Mouse (Mus musculus) heart, embryonic 13.5 days (tissue): Measurements from ENCODE around the gene Adgrl3. TPM values are rescaled to one million over a fixed set of nuclear protein-coding genes. Genes with fewer than 3 reads are reported as not detected.
A peak's percentile ranks its signal among the peaks of the same experiment; 100 is the strongest.

Experiments used
- ATAC-seq: fragments of 200-750 bp; cut with Nextera tagmentation; 2 replicates; pipeline ENCODE4 v1.8.0; 2017; ENCODE audit warnings: moderate TSS enrichment; ENCODE audit not compliant: insufficient number of reproducible peaks, low FRiP score, low TSS enrichment; ENCODE audit errors: extremely low read depth
- H3K27ac ChIP-seq: fragments of 300-500 bp; sonication (generic); replicated peaks from 2 replicates; pipeline ENCODE4 v1.5.1; 2015; ENCODE audit warnings: moderate library complexity, mild to moderate bottlenecking, inconsistent platforms
- H3K27me3 ChIP-seq: fragments of 300-500 bp; sonication (generic); replicated peaks from 2 replicates; pipeline ENCODE4 v1.6.1; 2015; ENCODE audit warnings: mild to moderate bottlenecking, inconsistent platforms
- H3K36me3 ChIP-seq: fragments of 300-500 bp; sonication (generic); 2 replicates; pipeline ENCODE4 v1.6.1; 2015; ENCODE audit warnings: mild to moderate bottlenecking, inconsistent platforms
- H3K4me1 ChIP-seq: fragments of 300-500 bp; sonication (generic); 2 replicates; pipeline ENCODE4 v1.6.1; 2015; ENCODE audit warnings: inconsistent platforms
- H3K4me2 ChIP-seq: fragments of 300-500 bp; sonication (generic); 2 replicates; pipeline ENCODE4 v1.6.1; 2015; ENCODE audit warnings: inconsistent platforms, mild to moderate bottlenecking, moderate library complexity
- H3K4me3 ChIP-seq: fragments of 300-500 bp; sonication (generic); 2 replicates; pipeline ENCODE4 v1.5.1; 2015; ENCODE audit warnings: moderate library complexity, mild to moderate bottlenecking, inconsistent platforms
- H3K9ac ChIP-seq: fragments of 300-500 bp; sonication (generic); 2 replicates; pipeline ENCODE4 v1.6.1; 2015; ENCODE audit warnings: inconsistent platforms, mild to moderate bottlenecking, moderate library complexity
- H3K9me3 ChIP-seq: fragments of 300-500 bp; sonication (generic); 2 replicates; pipeline ENCODE4 v1.6.1; 2016; ENCODE audit warnings: inconsistent platforms
- WGBS: fragments of 180-500 bp; shearing (Covaris S2); methylation state at CpG from one replicate; pipeline ENCODE4 v1.1.7; 2015; ENCODE audit warnings: mixed read lengths; 5-methylcytosine and 5-hydroxymethylcytosine counted together
- polyA plus RNA-seq: library from polyadenylated mRNA; unstranded; fragments of >200 nt; fragmentation: Nextera tagmentation; extraction: Ambion mirVana; gene quantifications from 2 replicates; pipeline ENCODE4 v1.2.1, GENCODE M21; 2015

The Adgrl3 gene
- polyA plus RNA-seq = 5.9 and 6.8 TPM in 2 replicates

DNA sequence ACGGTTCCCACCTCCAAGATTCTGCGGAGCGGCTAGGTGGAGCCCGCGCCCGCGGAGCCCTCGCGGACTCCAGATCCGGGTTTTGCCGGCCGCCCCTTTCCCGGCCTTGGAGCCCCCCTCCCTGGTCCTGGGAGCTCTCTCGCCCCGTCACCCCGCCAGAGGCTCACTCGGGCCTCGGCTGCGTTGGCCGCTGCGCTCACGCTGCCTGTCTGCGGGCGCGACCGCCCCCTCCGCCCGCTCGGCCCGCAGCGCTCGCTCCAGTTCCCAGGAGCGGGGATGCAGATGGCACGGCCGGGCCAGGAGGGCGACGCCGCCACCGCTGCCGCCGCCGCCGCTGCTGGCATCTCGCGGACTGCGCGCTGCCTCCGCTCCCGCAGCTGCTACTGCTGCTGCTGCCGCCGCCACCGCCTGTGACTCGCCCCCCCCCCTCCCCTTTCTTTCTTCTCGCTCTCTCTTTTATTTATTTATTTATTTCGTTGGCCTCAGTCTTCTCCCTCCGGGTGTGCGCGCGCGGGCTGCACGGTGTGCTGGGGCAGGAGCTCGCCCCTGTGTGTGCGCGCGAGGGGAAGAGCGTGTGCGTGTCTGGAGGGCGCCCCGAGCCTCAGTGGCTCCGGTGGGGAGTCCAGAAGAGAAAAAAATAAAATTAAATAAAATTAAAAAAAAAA is at the start of gene Adgrl3:
Adgrl3 (plus strand) TSS at position 549 of the 665 bp plus-strand sequence.
- Histone ChIP-seq H3K4me2 (peak within 1 kb of the TSS; percentile 90), H3K4me3 (peak within 1 kb of the TSS; percentile 78), H3K27ac (peak within 1 kb of the TSS; percentile 84), H3K36me3 (no peaks in the 10 kb centered on the region), H3K4me1 (peaks cover 25% of the 10 kb centered on the region), H3K9me3 (no peaks in the 10 kb centered on the region), H3K27me3 (0 out of 2 replicates have a peak, but pooled peaks cover 4% of the 10 kb centered on the region), H3K9ac (peak within 1 kb of the TSS; percentile 89)
- WGBS = under 1% methylated on average over 50 of the region's 70 CpGs
- peak; percentile 56 for ATAC-seq

- Histone ChIP-seq H3K4me1 (peaks cover 20% of the 10 kb centered on the region), H3K27ac (no peak overlapping the region; the same call in 1 of the 2 replicates), H3K36me3 (no peaks in the 10 kb centered on the region), H3K4me2 (peak overlapping the region; percentile 90), H3K4me3 (peak overlapping the region; percentile 78), H3K9ac (peak overlapping the region; percentile 89), H3K27me3 (0 out of 2 replicates have a peak, but pooled peaks cover 4% of the 10 kb centered on the region), H3K9me3 (no peaks in the 10 kb centered on the region)
- WGBS = 9% methylated on average over 3 of the region's 3 CpGs
- ATAC-seq = no peak
Observed at GRCm38 (mm10) chr5:81019166-81019565, 772 bp upstream of the Adgrl3 start.

GRCm38 (mm10) chr5:81020281-81021005 is 505 bp downstream of the Adgrl3 start:
- ATAC-seq = no peak
- Histone ChIP-seq H3K9ac (peak overlapping the region; percentile 89), H3K27ac (peak overlapping the region; percentile 84), H3K4me2 (peak overlapping the region; percentile 90), H3K36me3 (no peaks in the 10 kb centered on the region), H3K9me3 (no peaks in the 10 kb centered on the region), H3K4me3 (peak overlapping the region; percentile 78), H3K4me1 (peaks cover 27% of the 10 kb centered on the region), H3K27me3 (0 out of 2 replicates have a peak, but pooled peaks cover 4% of the 10 kb centered on the region)
- under 1% methylated on average over 58 of the region's 67 CpGs for WGBS

DNA sequence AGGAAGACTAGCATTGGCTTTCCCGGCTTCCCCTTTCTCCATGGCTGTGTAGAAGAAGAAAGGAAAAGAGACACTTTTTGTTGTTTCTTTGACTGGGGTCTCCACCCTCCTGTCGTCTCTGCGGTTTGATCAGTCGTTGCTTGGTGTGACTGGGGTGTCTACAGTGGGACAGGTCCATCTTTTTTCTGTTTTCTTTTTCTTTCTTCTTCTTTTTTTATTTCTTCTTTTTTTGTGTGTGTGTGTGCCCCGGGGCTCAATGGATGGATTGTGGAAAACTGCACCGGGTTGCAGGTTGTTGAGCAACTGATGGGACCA is 1.0 kb downstream of the Adgrl3 start:
- Histone ChIP-seq H3K9ac (peak overlapping the region; percentile 89), H3K4me1 (peaks cover 27% of the 10 kb centered on the region), H3K4me3 (peak overlapping the region; percentile 78), H3K36me3 (no peaks in the 10 kb centered on the region), H3K27ac (peak overlapping the region; percentile 84), H3K9me3 (no peaks in the 10 kb centered on the region), H3K27me3 (0 out of 2 replicates have a peak, but pooled peaks cover 4% of the 10 kb centered on the region), H3K4me2 (peak overlapping the region; percentile 90)
- 0% methylated on average over 6 of the region's 6 CpGs for WGBS
- ATAC-seq = no peak

DNA sequence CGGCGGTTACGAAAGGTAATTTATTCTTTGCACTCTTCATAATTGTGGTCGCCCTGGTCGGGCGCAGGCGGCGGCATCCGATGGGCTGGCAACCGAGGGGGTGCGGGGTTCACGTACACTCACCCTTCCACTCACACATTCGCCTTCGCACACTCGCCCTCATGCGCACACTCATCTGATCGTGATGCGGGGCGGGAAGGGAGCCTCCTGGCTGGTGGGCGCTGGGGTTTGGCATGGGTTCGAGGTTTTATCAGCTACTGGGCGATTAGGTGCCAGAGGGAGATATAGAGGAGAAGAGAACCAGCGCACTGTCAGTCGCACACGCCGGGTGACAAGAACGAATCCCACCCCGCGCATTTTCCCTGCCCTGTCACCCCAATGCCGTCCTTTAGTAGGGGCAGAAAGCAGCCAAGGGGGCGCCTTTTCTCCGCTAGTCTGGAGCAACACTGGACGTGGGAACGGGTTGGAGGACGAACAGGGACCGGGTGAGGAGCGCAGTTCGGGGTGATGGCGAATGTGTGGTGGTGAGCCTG is 1.5 kb downstream of the Adgrl3 start:
- Histone ChIP-seq H3K9me3 (no peaks in the 10 kb centered on the region), H3K9ac (peak overlapping the region; percentile 89), H3K4me2 (peak overlapping the region; percentile 90), H3K27me3 (0 out of 2 replicates have a peak, but pooled peaks cover 4% of the 10 kb centered on the region), H3K36me3 (no peaks in the 10 kb centered on the region), H3K27ac (peak overlapping the region; percentile 20; the same call in 1 of the 2 replicates), H3K4me3 (peak overlapping the region; percentile 78), H3K4me1 (peaks cover 27% of the 10 kb centered on the region)
- ATAC-seq = no peak
- WGBS = under 1% methylated on average over 39 of the region's 39 CpGs

DNA sequence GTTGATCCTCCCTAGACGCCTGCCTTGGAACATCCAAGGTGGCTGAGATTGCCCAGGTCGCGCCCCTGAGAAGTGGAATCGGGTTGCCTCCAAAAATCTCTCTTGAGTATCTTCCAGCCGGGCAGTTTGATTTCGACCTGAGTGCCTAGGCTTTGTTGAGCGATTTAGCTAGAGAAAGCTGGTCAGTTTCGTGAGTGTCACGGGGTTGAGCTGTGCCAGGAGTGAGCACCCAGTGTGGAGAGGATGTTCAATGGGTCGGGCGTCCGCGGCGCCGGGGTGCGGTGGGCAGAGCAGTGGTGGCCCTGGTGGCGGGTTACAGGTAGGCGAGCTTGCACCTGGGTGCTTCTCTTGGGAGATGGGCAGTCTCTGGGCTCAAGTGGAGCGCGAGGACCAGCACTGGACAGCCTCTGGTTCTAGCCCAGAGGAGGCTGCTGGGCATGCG is 1.9 kb downstream of the Adgrl3 start:
- Histone ChIP-seq H3K4me3 (peak overlapping the region; percentile 78), H3K27me3 (0 out of 2 replicates have a peak, but pooled peaks cover 4% of the 10 kb centered on the region), H3K9me3 (no peaks in the 10 kb centered on the region), H3K27ac (no peak overlapping the region), H3K4me1 (peaks cover 27% of the 10 kb centered on the region), H3K9ac (peak overlapping the region; percentile 89), H3K36me3 (no peaks in the 10 kb centered on the region), H3K4me2 (peak overlapping the region; percentile 90)
- WGBS = 1% methylated on average over 21 of the region's 21 CpGs
- no peak for ATAC-seq

DNA sequence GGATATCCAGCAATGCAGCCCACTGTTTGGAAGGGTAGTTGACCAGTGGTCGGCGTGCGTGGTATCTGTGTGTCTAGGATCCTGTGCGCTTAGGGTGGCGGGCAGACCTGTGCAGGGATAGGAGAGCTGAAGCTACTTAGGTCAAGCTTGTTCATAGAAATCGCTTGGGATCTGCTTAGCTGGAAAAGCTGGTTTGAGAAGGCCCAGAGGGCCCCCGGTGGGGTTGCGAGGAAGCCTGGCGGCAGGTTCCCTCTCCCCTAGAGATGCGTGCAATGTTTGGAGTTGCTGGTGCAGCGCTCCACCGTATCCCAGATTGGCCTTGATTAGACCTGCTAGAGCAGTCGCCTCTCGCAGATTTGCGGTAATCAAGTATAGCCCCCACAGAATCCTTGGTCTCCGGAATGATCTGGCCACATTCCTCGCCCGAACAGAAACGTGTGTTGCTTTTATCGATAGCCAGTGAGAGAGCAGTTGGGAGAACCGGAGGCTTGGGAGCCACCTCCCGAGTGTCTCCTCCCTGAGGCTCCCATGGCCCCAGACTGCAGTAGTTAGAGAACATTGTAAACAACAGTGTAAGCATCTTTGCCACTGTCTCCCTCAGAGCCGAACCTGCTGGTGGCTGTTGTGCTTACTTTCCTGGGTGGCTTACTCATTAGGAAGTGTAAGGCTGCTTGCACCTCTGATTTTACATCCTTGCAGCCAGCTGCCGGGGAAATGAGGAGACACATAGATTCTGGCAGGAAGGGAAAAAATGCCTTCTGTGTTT is 2.6 kb downstream of the Adgrl3 start:
- no peaks in the 10 kb centered on the region for H3K9me3 ChIP-seq
- H3K27ac ChIP-seq = no peak overlapping the region
- ATAC-seq = no peak
- peaks cover 27% of the 10 kb centered on the region for H3K4me1 ChIP-seq
- WGBS = 3% methylated on average over 24 of the region's 24 CpGs
- peak overlapping the region; percentile 90 for H3K4me2 ChIP-seq
- H3K4me3 ChIP-seq = peak overlapping the region; percentile 78
- H3K36me3 ChIP-seq = no peaks in the 10 kb centered on the region
- H3K9ac ChIP-seq = peak overlapping the region; percentile 89
- 0 out of 2 replicates have a peak, but pooled peaks cover 4% of the 10 kb centered on the region for H3K27me3 ChIP-seq

DNA sequence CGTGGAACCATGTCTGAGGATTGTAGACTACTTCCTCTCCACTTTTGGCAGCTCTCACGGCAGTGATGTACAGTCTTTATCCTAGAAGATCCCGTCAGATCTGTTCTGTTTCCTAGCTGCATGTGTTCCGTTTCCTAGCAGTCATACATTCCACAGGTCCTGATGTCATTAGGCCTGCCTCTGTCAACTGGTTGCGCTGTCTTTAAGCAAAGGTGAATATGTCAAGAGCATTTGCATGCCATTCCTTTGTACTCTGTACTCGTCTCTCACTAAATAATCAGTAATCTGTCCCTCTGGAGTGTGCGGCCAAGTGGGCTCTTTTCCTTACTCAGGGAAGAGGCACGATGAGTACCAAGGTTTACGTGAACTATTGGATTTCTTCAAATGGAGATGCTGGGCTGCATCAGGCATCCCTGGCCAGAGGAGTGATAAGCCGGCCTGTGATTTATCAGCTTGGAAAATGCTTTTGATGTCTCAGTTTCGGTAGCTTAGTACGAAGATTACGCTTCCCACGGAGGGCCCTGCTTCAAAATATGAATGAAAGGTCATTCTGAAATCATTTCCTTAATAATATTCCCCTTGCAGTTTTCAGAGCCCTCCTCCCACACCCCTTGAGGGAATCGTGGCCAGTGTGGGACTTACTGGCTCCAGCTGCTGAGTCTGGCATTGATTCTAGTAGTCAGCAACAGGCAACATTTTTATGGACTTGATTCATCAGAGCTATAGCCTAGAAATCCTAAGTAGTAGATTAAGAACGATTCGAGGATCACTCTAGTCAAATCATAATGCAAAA is 4.2 kb downstream of the Adgrl3 start:
- Histone ChIP-seq H3K9me3 (no peaks in the 10 kb centered on the region), H3K36me3 (no peaks in the 10 kb centered on the region), H3K4me3 (peak overlapping the region; percentile 32), H3K9ac (peak overlapping the region; percentile 40; the same call in 1 of the 2 replicates), H3K4me1 (peaks cover 31% of the 10 kb centered on the region), H3K27me3 (0 out of 2 replicates have a peak, but pooled peaks cover 4% of the 10 kb centered on the region), H3K4me2 (peak overlapping the region; percentile 65), H3K27ac (0 out of 2 replicates have a peak overlapping the region, but pooled peaks have one; percentile 28)
- 23% methylated on average over 17 of the region's 17 CpGs for WGBS
- ATAC-seq = no peak

DNA sequence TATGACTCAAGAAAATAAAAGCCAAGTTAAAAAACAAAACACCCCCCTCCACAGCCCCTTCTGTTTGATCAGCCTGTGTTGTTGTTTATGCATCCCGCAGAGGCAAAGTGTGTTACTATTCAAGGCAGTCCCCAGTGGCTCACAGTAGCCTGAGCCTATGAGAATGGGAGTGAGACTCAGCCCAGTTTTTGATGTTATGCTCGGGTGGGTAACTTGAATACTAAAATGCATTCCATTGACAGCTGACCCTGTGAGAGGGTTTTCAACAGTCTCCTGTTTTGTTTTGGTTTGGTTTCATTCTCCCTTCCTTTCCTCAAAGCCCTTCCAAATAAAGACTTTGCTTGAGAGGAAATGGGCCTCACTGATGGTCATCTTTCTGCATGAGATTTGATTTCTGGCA is 8.9 kb downstream of the Adgrl3 start:
- peaks cover 14% of the 10 kb centered on the region for H3K4me1 ChIP-seq
- no peak overlapping the region for H3K4me2 ChIP-seq
- H3K36me3 ChIP-seq = no peaks in the 10 kb centered on the region
- ATAC-seq = no peak
- no peak overlapping the region for H3K9ac ChIP-seq
- no peaks in the 10 kb centered on the region for H3K9me3 ChIP-seq
- no peak overlapping the region for H3K4me3 ChIP-seq
- 40% methylated on average over 2 of the region's 2 CpGs for WGBS
- H3K27ac ChIP-seq = no peak overlapping the region
- no peaks in the 10 kb centered on the region for H3K27me3 ChIP-seq

DNA sequence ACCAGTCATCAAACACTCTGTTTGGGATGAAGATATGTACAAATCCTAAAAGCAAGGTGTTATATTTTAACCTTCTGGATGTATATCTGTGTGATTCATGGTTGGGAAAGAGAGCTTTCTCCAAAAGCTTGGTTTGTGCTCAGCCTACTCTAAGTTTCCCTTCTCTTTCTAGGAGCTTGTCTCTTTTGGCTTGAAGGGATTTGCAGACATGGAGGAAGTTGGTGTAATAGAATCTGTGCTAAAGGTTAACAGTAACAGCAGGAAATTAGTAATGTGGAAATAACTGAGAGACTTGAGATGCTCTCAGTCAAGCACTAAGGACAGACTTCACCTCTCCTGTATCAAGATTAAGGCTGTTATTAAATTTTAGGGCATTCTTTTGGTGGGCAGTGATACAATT is 17.2 kb downstream of the Adgrl3 start:
- peaks cover 9% of the 10 kb centered on the region for H3K4me1 ChIP-seq
- H3K9me3 ChIP-seq = no peaks in the 10 kb centered on the region
- no peaks in the 10 kb centered on the region for H3K27me3 ChIP-seq
- H3K9ac ChIP-seq = no peak overlapping the region
- H3K27ac ChIP-seq = no peak overlapping the region
- H3K4me3 ChIP-seq = no peak overlapping the region
- no peak for ATAC-seq
- H3K36me3 ChIP-seq = no peaks in the 10 kb centered on the region
- no peak overlapping the region for H3K4me2 ChIP-seq
